Mouse (Mus musculus) kidney, postnatal 36 days (tissue): ENCODE measurements at regions not wholly inside any gene's neighbourhood (a gene's known extent, or its start where the extent isn't known, plus 50 kb on each side); places are given as distances from the start of the nearest gene placed in this dataset.

ENCODE experiments used
- DNase-seq, 2 experiments: peaks; one replicate each; pipeline ENCODE4 v3.0.0; 2021 to 2022; ENCODE audit warnings: mixed read lengths in 2 of 2

- no peak for DNase-seq
Measured at GRCm38 (mm10) chr12:13030333-13030732, 88.6 kb upstream of the Mycn start.

- DNase-seq: peak in 1 of 2 experiments; percentile 14
Measured at GRCm38 (mm10) chr12:13028086-13028485, 86.4 kb upstream of the Mycn start.

GRCm38 (mm10) chr12:13026041-13026580 is 84.4 kb upstream of the Mycn start:
- DNase-seq: peak; percentile 16 to 40

GRCm38 (mm10) chr12:13024215-13024841 is 82.6 kb upstream of the Mycn start:
- DNase-seq: no peak

- DNase-seq: no peak
Measured at GRCm38 (mm10) chr12:13011023-13011761, 69.5 kb upstream of the Mycn start.

GRCm38 (mm10) chr12:13010405-13010804 is 68.7 kb upstream of the Mycn start:
- DNase-seq: no peak

- peak in 1 of 2 experiments; percentile 42 for DNase-seq
Measured at GRCm38 (mm10) chr12:13009470-13009869, 67.8 kb upstream of the Mycn start.

- no peak for DNase-seq
Measured at GRCm38 (mm10) chr12:13002703-13003102, 61.0 kb upstream of the Mycn start.

- no peak for DNase-seq
Measured at GRCm38 (mm10) chr12:13002069-13002590, 60.4 kb upstream of the Mycn start.

GRCm38 (mm10) chr12:12995974-12996361 is 54.3 kb upstream of the Mycn start:
- DNase-seq: no peak

- DNase-seq: peak; percentile 66 to 75
Measured at GRCm38 (mm10) chr12:12995061-12995973, 53.6 kb upstream of the Mycn start.

- no peak for DNase-seq
Measured at GRCm38 (mm10) chr12:12993894-12994714, 52.4 kb upstream of the Mycn start.
